Mouse (Mus musculus) left cerebral cortex, adult 9 months (tissue): Measurements from ENCODE around the gene Tfpt.
"Not testable (repeated sequence)": the region's sequence is repeated elsewhere in the genome, so short reads cannot be mapped to it uniquely, and the experiment has no call there.

Source experiments
- DNase-seq, 2 experiments: peaks; one replicate each; pipeline ENCODE4 v3.0.0; 2022; ENCODE audit warnings: low spot score in 2 of 2

Tfpt gene

DNA sequence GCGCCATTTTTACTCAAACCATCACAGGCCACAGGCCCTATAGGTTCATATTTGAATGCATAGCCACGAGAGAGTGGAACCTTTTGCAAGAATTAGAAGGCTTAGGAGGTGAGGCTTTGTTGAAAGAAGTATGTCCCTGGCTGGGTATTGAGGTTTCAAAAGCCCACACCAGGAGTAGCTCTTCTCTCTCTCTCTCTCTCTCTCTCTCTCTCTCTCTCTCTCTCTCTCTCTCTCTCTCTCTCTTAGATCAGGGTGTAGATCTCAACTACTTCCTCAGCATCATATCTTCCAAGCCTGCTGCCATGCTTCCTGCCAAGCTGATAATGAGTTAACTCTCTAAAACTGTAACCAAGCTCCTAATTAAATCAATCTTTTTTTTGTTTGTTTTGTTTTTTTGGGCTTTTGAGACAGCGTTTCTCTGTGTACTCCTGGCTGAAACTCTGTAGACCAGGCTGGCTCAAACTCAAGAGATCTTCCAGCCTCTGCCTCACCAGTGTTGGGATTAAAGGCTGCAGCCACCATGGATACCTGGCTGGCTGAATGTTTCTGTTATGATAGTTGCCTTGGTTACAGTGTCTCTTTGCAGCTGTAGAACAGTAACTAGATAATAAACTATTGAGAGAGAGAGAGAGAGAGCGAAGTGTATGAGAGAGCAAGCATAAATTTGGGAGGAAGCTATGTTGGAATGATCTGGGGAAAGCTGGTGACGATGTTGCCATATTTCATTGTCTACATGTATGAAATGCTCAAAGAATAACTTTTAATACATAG, 53.2 kb downstream of the Tfpt start:
- no peak for DNase-seq

GRCm38 (mm10) chr7:3574216-3574615, 55.5 kb downstream of the Tfpt start:
- peak in 1 of 2 experiments; percentile 28 for DNase-seq

DNA sequence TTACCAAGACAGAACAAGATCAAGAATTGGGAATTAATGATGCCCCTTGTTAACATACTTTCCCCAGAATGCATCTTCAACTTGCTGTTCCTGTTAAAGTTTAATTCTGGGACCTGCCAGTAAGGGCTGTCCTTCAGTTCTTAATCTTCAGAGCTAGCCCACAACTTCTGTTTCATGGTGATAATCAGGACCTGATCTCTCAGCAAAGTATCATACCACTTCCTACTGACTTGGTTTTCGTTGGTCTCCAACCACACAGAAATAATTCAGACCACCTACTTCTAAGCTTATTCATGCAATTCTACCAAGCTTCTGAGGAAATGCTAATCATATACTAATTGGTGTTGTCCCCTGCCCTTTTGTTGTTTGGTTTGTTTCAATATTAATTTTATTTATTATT, 57.9 kb downstream of the Tfpt start:
- DNase-seq = no peak

- not testable (repeated sequence) for DNase-seq
Observed at GRCm38 (mm10) chr7:3570580-3570979, 59.1 kb downstream of the Tfpt start.
